Mouse (Mus musculus) lung, embryonic 14.5 days (tissue): Measurements from ENCODE around the gene Krtap5-5. TPM values are rescaled to one million over a fixed set of nuclear protein-coding genes. Genes with fewer than 3 reads are reported as not detected.
"Not testable (repeated sequence)": the region's sequence is repeated elsewhere in the genome, so short reads cannot be mapped to it uniquely, and the experiment has no call there.

Experiments used
- ATAC-seq: fragments of 200-750 bp; cut with Nextera tagmentation; 2 replicates; pipeline ENCODE4 v1.8.0; 2017; ENCODE audit warnings: mild to moderate bottlenecking, moderate TSS enrichment, moderate library complexity; ENCODE audit not compliant: insufficient read depth
- DNase-seq: peaks from one replicate; pipeline ENCODE4 v3.0.0-alpha.2; 2015
- H3K27ac ChIP-seq: fragments of 300-500 bp; sonication (generic); 2 replicates; pipeline ENCODE4 v1.5.1; 2014; ENCODE audit warnings: low read depth, mild to moderate bottlenecking, moderate library complexity
- H3K27me3 ChIP-seq: fragments of 300-500 bp; sonication (generic); 2 replicates; pipeline ENCODE4 v1.6.1; 2014; ENCODE audit warnings: low read length, control low read depth; ENCODE audit not compliant: insufficient read depth
- H3K36me3 ChIP-seq: fragments of 300-500 bp; sonication (generic); 2 replicates; pipeline ENCODE4 v1.6.1; 2014; ENCODE audit warnings: control low read depth; ENCODE audit not compliant: insufficient read depth
- H3K4me1 ChIP-seq: fragments of 300-500 bp; sonication (generic); 2 replicates; pipeline ENCODE4 v1.6.1; 2014; ENCODE audit warnings: antibody characterized with exemption, control low read depth; ENCODE audit not compliant: insufficient read depth
- H3K4me2 ChIP-seq: fragments of 300-500 bp; sonication (generic); 2 replicates; pipeline ENCODE4 v1.6.1; 2014; ENCODE audit warnings: mild to moderate bottlenecking
- H3K4me3 ChIP-seq: fragments of 300-500 bp; sonication (generic); 2 replicates; pipeline ENCODE4 v1.5.1; 2014; ENCODE audit warnings: low read depth, low read length
- H3K9ac ChIP-seq: fragments of 300-500 bp; sonication (generic); 2 replicates; pipeline ENCODE4 v1.6.1; 2014
- H3K9me3 ChIP-seq: fragments of 300-500 bp; sonication (generic); 2 replicates; pipeline ENCODE4 v1.6.1; 2016; ENCODE audit warnings: low read depth, low read length, control low read depth
- CTCF ChIP-seq: IDR thresholded peaks from 2 replicates; pipeline ENCODE4 v1.5.1; 2016; ENCODE audit warnings: antibody characterized with exemption, low read depth
- WGBS: fragments of 180-500 bp; shearing (Covaris S2); extraction: QIAGEN DNeasy Blood & Tissue Kit; methylation state at CpG from one replicate; pipeline ENCODE4 v1.1.7; 2014; 5-methylcytosine and 5-hydroxymethylcytosine counted together
- polyA plus RNA-seq: library from polyadenylated mRNA; unstranded; fragments of >200 nt; fragmentation: Nextera tagmentation; extraction: Ambion mirVana; gene quantifications from 2 replicates; pipeline ENCODE4 v1.2.1, GENCODE M21; 2014

Gene Krtap5-5
- not detected in 2 replicates for polyA plus RNA-seq

DNA sequence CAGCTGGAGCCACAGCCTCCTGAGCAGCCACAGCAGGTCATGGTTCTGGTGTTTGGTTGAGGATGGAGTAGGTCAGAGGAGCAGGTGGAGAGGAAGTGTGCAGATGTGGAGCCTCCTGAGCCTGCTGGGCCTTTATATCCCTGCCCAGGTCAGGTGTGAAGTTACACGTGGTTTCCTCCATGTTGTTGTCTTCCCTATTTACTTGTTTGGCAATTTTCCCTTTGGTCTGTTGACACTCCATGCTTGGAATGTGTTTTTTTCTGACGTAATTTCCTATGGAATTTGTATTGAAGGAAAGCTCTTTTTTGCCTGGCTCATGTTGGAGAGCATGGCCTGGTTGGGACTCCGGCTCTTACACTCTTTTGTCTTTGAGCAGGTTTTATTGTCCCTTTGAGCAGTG, at the start of gene Krtap5-5:
TSS of gene Krtap5-5 (minus strand) at position 101 of the 400 bp plus-strand sequence.
- not testable (repeated sequence) for DNase-seq, H3K9me3 ChIP-seq, H3K36me3 ChIP-seq, H3K4me1 ChIP-seq, ATAC-seq, H3K27me3 ChIP-seq, H3K9ac ChIP-seq, H3K4me3 ChIP-seq, H3K27ac ChIP-seq, H3K4me2 ChIP-seq
- 58% methylated on average over 3 of the region's 3 CpGs for WGBS

DNA sequence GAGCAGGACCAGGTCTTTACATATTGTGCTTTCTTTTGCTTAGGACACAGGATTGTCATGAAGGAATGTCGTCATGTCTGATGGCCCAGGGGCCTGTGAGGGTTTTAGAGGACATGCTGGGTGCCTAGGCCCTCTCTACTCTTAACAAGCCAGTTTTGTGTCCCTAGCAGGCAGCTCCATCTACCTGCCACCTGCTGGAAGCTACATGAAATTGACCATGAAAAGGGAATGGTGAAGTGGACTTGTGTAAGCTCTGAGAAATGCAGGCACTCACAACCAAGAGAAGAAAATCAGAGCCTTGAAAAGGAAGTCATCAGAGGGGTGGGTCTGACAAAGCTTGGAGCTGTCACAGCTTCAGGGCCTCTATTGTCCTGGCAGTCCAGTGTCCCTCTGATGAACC, 49.5 kb upstream of the Krtap5-5 start:
- not testable (repeated sequence) for H3K27ac ChIP-seq, DNase-seq, H3K4me3 ChIP-seq, H3K27me3 ChIP-seq, H3K9me3 ChIP-seq, H3K4me2 ChIP-seq, ATAC-seq, H3K36me3 ChIP-seq, H3K9ac ChIP-seq, H3K4me1 ChIP-seq
- WGBS: 67% methylated on average over 1 of the region's 1 CpGs
- TF ChIP-seq CTCF: 0 out of 2 replicates have a peak, but pooled peaks have one; percentile 31

DNA sequence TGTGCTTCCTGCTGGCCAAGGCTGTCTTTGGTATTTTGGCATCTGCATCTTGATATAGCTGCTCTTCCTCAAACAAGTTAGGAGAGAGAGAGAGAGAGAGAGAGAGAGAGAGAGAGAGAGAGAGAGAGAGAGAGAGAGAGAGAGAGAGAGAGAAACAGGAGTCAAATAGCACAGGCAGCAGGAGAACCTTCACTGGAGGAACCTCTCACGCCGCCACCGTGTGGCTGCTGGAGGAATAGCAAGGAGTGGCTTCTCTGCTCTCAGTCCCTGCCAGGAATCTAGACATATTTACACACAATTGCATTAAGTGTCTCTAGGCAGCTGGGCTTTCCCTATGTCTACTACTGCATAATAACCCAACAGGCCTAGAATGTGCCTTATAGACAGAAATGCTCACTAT, 48.4 kb upstream of the Krtap5-5 start:
- not testable (repeated sequence) for H3K9me3 ChIP-seq, H3K4me1 ChIP-seq, H3K9ac ChIP-seq, H3K4me2 ChIP-seq, H3K27ac ChIP-seq, H3K4me3 ChIP-seq, H3K27me3 ChIP-seq, H3K36me3 ChIP-seq
- ATAC-seq: peak; percentile 69
- peak; percentile 78 for TF ChIP-seq CTCF
- WGBS: 0% methylated on average over 3 of the region's 3 CpGs
- DNase-seq: peak; percentile 83

DNA sequence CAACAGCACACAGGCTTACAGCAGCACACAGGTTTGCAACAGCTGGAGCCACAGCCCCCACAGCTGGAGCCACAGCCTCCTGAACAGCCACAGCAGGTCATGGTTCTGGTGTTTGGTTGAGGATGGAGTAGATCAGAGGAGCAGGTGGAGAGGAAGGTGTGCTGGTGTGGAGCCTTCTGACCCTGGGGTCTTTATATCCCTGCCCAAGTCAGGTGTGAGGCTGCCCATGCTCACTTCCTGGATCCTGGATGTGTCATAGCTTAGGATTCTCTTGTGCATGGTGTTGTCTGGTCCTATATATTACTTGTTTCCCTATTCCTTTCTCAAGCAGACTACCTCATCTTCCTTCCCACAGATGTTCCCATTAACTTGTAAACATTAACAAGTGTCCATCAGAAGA, 44.5 kb upstream of the Krtap5-5 start, which contains the start of gene Gm4559:
TSS of gene Gm4559 (minus strand) at position 101 of the 400 bp plus-strand sequence.
- H3K27me3 ChIP-seq, H3K27ac ChIP-seq, H3K4me3 ChIP-seq, H3K36me3 ChIP-seq, DNase-seq, H3K4me1 ChIP-seq, H3K4me2 ChIP-seq, H3K9me3 ChIP-seq, ATAC-seq, H3K9ac ChIP-seq: not testable (repeated sequence)

DNA sequence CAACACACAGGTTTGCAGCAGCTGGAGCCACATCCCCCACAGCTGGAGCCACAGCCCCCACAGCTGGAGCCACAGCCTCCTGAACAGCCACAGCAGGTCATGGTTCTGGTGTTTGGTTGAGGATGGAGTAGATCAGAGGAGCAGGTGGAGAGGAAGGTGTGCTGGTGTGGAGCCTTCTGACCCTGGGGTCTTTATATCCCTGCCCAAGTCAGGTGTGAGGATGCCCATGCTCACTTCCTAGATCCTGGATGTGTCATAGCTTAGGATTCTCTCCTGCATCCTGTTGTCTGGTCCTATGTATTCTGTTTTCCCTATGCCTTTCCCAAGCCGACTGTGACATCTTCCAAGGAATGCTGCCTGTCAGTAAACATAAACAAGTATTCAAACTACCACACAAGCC, 28.5 kb upstream of the Krtap5-5 start, which contains the start of gene Gm2431:
TSS of gene Gm2431 (minus strand) at position 101 of the 400 bp plus-strand sequence.
- not testable (repeated sequence) for H3K4me1 ChIP-seq, ATAC-seq, H3K4me2 ChIP-seq, DNase-seq, H3K9me3 ChIP-seq, H3K9ac ChIP-seq, H3K36me3 ChIP-seq, H3K27me3 ChIP-seq, H3K27ac ChIP-seq, H3K4me3 ChIP-seq
- WGBS: 28% methylated on average over 1 of the region's 1 CpGs

DNA sequence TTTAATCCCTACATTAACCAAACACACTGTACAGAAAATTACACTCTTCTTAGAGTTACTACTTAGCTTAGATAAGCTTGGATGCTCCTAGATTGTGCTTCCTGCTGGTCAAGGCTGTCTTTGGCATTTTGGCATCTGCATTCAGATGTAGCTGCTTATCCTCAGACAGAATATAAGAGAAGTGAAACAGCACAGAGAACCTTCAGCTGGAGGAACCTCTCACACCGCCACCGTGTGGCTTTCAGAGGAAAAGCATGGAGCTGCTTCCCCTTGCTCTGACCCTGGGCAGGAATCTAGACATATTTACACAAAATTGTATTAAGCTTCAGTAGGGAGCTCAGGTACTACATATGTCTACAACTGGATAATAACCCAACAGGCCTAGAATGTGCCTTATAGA, 25.7 kb upstream of the Krtap5-5 start:
- H3K4me1 ChIP-seq: no peaks in the 10 kb centered on the region
- peak; percentile 78 for TF ChIP-seq CTCF
- no peak overlapping the region for H3K9ac ChIP-seq
- no peak overlapping the region for H3K27ac ChIP-seq
- no peak overlapping the region for H3K4me3 ChIP-seq
- DNase-seq (peak; percentile 73), ATAC-seq (no peak)
- H3K27me3 ChIP-seq: no peaks in the 10 kb centered on the region
- WGBS: 0% methylated on average over 2 of the region's 2 CpGs
- no peaks in the 10 kb centered on the region for H3K9me3 ChIP-seq
- no peak overlapping the region for H3K4me2 ChIP-seq
- H3K36me3 ChIP-seq: no peaks in the 10 kb centered on the region

DNA sequence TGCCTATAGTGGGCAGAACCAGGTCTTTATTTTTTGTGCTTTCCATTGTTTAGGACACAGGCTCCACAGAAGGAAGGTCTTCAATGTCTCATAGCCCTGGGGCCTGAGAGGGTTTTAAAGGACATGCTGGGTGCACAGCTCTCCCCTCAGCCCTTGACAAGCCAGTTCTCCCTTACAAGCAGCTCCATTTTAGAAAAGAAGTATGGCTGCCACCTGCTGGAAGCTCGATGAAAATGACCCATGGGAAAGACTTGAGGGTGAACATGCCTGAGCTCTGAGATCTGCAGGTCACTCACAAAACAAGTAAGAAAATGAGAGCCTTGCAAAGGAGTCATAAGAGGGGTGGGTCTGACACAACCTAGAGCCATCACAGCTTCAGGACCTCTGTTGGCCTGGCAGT, 20.1 kb upstream of the Krtap5-5 start:
- Histone ChIP-seq H3K27me3 (no peaks in the 10 kb centered on the region), H3K36me3 (no peaks in the 10 kb centered on the region), H3K9me3 (no peaks in the 10 kb centered on the region), H3K4me3 (no peak overlapping the region), H3K4me1 (no peaks in the 10 kb centered on the region), H3K27ac (no peak overlapping the region), H3K9ac (no peak overlapping the region), H3K4me2 (no peak overlapping the region)
- ATAC-seq: no peak
- DNase-seq: peak; percentile 73
- WGBS: 0% methylated on average over 1 of the region's 1 CpGs
- TF ChIP-seq CTCF: peak; percentile 68

DNA sequence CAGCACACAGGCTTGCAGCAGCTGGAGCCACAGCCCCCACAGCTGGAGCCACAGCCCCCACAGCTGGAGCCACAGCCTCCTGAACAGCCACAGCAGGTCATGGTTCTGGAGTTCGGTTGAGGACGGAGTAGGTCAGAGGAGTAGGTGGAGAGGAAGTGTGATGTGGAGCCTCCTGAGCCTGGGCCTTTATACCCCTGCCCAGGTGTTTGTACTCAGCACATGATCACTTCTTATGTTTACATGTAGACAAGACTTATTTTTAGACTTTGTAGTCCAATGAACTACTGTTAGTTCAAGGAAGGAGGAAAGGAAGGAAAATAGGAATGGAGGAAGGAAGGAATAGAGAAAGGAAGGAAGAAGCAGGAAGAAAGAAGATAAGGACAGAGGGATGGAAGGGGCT, 11.2 kb upstream of the Krtap5-5 start, which contains the start of gene Gm40460:
TSS of gene Gm40460 (minus strand) at position 101 of the 400 bp plus-strand sequence.
- WGBS: 25% methylated on average over 2 of the region's 2 CpGs
- ATAC-seq: no peak
- H3K36me3 ChIP-seq: no peaks in the 10 kb centered on the region
- H3K27me3 ChIP-seq: no peaks in the 10 kb centered on the region
- no peaks in the 10 kb centered on the region for H3K9me3 ChIP-seq
- no peak for TF ChIP-seq CTCF
- H3K9ac ChIP-seq: no peak within 1 kb of the TSS
- no peaks in the 10 kb centered on the region for H3K4me1 ChIP-seq
- H3K27ac ChIP-seq: no peak within 1 kb of the TSS
- H3K4me2 ChIP-seq: no peak within 1 kb of the TSS
- H3K4me3 ChIP-seq: no peak within 1 kb of the TSS
- DNase-seq: no peak
